Mouse (Mus musculus) forebrain, embryonic 15.5 days (tissue): Measurements from ENCODE around the gene Iqgap2. TPM values are rescaled to one million over a fixed set of nuclear protein-coding genes. Genes with fewer than 3 reads are reported as not detected.
A peak's percentile ranks its signal among the peaks of the same experiment; 100 is the strongest.

Experiments used
- ATAC-seq: fragments of 200-750 bp; cut with Nextera tagmentation; replicated peaks from 2 replicates; pipeline ENCODE4 v1.8.0; 2017; ENCODE audit warnings: mild to moderate bottlenecking, moderate TSS enrichment, moderate library complexity
- H3K27ac ChIP-seq: fragments of 300-500 bp; sonication (generic); replicated peaks from 2 replicates; pipeline ENCODE4 v1.5.1; 2015; ENCODE audit warnings: mild to moderate bottlenecking, inconsistent platforms
- H3K27me3 ChIP-seq: fragments of 300-500 bp; sonication (generic); 2 replicates; pipeline ENCODE4 v1.6.1; 2015; ENCODE audit warnings: inconsistent platforms
- H3K36me3 ChIP-seq: fragments of 300-500 bp; sonication (generic); 2 replicates; pipeline ENCODE4 v1.6.1; 2015; ENCODE audit warnings: mild to moderate bottlenecking, inconsistent platforms
- H3K4me1 ChIP-seq: fragments of 300-500 bp; sonication (generic); 2 replicates; pipeline ENCODE4 v1.6.1; 2015; ENCODE audit warnings: inconsistent platforms
- H3K4me2 ChIP-seq: fragments of 300-500 bp; sonication (generic); replicated peaks from 2 replicates; pipeline ENCODE4 v1.6.1; 2015; ENCODE audit warnings: mild to moderate bottlenecking, inconsistent platforms
- H3K4me3 ChIP-seq: fragments of 300-500 bp; sonication (generic); 2 replicates; pipeline ENCODE4 v1.5.1; 2015; ENCODE audit warnings: mild to moderate bottlenecking, inconsistent platforms
- H3K9ac ChIP-seq: fragments of 300-500 bp; sonication (generic); replicated peaks from 2 replicates; pipeline ENCODE4 v1.6.1; 2015; ENCODE audit warnings: mild to moderate bottlenecking, inconsistent platforms
- H3K9me3 ChIP-seq: fragments of 300-500 bp; sonication (generic); 2 replicates; pipeline ENCODE4 v1.6.1; 2016; ENCODE audit warnings: inconsistent platforms
- WGBS: fragments of 180-500 bp; shearing (Covaris S2); methylation state at CpG from one replicate; pipeline ENCODE4 v1.1.7; 2015; ENCODE audit warnings: mixed read lengths; 5-methylcytosine and 5-hydroxymethylcytosine counted together
- polyA plus RNA-seq: library from polyadenylated mRNA; unstranded; fragments of >200 nt; fragmentation: Nextera tagmentation; extraction: Ambion mirVana; gene quantifications from 2 replicates; pipeline ENCODE4 v1.2.1, GENCODE M21; 2015

Gene Iqgap2
- polyA plus RNA-seq, 1 experiment from 2014 or later, result 5.2 TPM

DNA sequence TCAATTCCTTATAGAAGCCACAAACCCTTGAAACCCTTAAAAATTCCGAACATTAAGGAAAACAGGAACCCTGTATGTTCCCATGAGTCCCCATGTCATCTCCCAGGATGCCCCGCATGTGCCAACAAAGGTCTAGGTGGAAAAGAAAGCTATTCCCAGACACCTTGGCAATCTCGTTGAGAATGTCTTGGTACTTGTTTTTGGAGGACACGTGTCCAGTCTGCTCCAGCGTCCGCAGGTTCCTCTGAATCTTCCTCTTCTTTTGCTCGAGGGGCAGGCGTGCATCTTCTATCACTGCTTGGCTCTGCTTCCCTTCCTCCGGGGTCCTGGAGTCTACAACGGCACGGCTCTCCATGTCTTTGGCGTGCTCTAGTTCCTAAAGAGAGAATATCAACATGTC is 256.4 kb downstream of the Iqgap2 start:
- ATAC-seq, result no peak
- Histone ChIP-seq H3K4me1 (peaks cover 13% of the 10 kb centered on the region), H3K27me3 (no peaks in the 10 kb centered on the region), H3K9me3 (no peaks in the 10 kb centered on the region), H3K27ac (no peak overlapping the region), H3K9ac (no peak overlapping the region), H3K4me2 (no peak overlapping the region), H3K36me3 (0 out of 2 replicates have a peak, but pooled peaks cover 3% of the 10 kb centered on the region), H3K4me3 (no peak overlapping the region)
- WGBS, result 90% methylated on average over 12 of the region's 12 CpGs

DNA sequence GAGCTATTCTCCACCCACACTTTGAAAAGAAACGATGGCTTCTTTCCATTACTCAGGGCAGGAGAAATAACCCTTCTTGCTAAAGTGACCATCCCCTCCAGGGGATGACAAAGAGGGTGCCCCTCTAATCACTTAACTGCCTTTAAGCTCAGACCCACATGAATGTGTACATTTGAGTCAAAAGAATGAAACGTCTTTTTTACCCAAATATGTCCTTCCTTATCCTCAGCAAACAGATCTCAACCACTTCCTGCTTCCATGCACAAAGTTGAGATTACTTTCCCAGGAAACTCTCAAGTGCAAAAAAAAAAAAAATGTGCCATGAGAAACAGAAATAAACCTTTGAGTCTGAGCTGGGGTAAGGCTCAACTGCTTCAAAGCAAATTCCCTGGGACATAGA is 257.3 kb downstream of the Iqgap2 start:
- no peak overlapping the region for H3K4me2 ChIP-seq
- no peak for ATAC-seq
- no peak overlapping the region for H3K4me3 ChIP-seq
- no peak overlapping the region for H3K27ac ChIP-seq
- no peaks in the 10 kb centered on the region for H3K27me3 ChIP-seq
- 55% methylated on average over 2 of the region's 2 CpGs for WGBS
- H3K9ac ChIP-seq, result no peak overlapping the region
- H3K4me1 ChIP-seq, result peaks cover 8% of the 10 kb centered on the region
- no peaks in the 10 kb centered on the region for H3K9me3 ChIP-seq
- H3K36me3 ChIP-seq, result 0 out of 2 replicates have a peak, but pooled peaks cover 3% of the 10 kb centered on the region

DNA sequence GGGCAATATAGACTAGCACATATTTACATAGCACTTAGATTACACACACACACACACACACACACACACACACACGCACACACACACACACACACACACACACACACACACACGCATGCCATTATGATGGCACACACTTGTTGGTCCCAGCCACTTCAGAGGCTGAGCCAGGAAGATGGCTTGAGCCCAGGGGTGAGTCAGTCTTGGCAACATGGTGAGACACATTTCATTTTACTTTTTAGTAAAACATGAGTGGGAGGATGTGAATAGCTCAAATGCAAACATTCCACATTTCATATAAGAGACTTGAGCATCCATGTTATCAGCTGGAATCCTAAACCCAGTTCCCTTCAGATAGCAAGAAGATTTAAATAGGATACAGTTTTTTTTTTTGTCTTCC is 258.3 kb downstream of the Iqgap2 start:
- Histone ChIP-seq H3K4me2 (no peak overlapping the region), H3K36me3 (0 out of 2 replicates have a peak, but pooled peaks cover 3% of the 10 kb centered on the region), H3K9ac (no peak overlapping the region), H3K4me3 (no peak overlapping the region), H3K9me3 (no peaks in the 10 kb centered on the region), H3K27ac (no peak overlapping the region), H3K4me1 (no peaks in the 10 kb centered on the region), H3K27me3 (no peaks in the 10 kb centered on the region)
- WGBS, result 71% methylated on average over 2 of the region's 2 CpGs
- no peak for ATAC-seq

DNA sequence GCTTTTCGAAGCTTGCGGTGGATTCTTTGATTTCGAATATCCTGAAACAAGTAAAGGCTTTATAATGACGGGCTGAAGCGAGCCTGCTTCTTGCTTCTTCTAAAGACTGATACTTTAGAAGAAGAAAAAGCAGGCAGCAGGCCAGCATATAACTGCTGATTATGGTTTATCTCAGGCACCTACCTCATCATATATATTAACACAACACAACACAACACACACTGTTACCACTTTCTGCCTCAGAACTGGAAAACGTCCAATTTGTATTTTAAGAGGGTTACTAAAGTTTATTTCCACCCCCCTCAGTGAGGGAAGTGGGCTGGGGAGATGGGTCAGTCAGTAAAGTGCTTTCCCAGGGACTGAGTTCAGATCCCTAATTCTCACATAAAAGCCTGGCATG is 259.6 kb downstream of the Iqgap2 start:
- 0 out of 2 replicates have a peak, but pooled peaks cover 5% of the 10 kb centered on the region for H3K36me3 ChIP-seq
- 94% methylated on average over 6 of the region's 6 CpGs for WGBS
- no peaks in the 10 kb centered on the region for H3K27me3 ChIP-seq
- H3K9me3 ChIP-seq, result no peaks in the 10 kb centered on the region
- ATAC-seq, result no peak
- H3K27ac ChIP-seq, result no peak overlapping the region
- no peak overlapping the region for H3K4me2 ChIP-seq
- no peak overlapping the region for H3K4me3 ChIP-seq
- no peak overlapping the region for H3K9ac ChIP-seq
- H3K4me1 ChIP-seq, result no peaks in the 10 kb centered on the region

DNA sequence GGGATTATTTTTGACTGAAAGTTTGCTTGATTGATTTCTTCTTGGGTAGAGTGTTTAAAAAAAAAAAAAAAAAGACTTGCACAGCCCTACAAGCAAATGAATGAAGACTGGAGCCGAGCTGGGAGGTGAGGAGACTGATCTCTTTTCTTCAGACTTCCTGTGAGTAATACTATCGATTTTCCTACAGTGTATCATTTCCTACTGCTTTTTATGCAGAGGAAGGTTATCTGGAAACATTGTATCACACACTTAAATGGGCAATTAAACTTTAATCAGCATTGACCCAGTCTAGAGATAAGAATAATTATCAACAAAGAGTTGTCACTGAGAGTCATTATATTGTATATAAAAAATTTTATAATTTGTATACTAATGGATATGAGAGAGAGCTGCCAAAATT is 261.0 kb downstream of the Iqgap2 start:
- WGBS, result 80% methylated on average over 2 of the region's 2 CpGs
- Histone ChIP-seq H3K9me3 (no peaks in the 10 kb centered on the region), H3K9ac (no peak overlapping the region), H3K27ac (no peak overlapping the region), H3K36me3 (0 out of 2 replicates have a peak, but pooled peaks cover 5% of the 10 kb centered on the region), H3K4me2 (no peak overlapping the region), H3K4me1 (no peaks in the 10 kb centered on the region), H3K27me3 (no peaks in the 10 kb centered on the region), H3K4me3 (no peak overlapping the region)
- ATAC-seq, result no peak

DNA sequence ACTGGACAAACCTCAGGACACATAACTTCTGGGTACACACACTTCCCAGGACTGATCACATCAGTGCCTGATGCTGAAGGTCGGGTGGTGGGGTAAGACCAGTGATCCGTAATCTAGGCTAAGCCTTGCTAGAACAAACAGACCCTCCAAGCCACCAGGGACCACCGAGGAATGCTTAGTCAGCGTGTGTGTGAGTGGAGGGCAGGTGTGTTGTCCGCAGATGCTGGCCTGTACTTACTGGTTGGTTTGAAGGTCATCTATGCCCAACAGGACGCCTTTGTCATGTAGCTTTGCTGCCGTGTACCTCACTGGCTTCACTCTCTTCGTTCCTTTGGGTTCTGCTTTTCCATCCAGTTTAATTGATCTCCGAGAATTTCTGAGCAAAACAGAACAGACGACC is 262.0 kb downstream of the Iqgap2 start:
- H3K9me3 ChIP-seq, result no peaks in the 10 kb centered on the region
- H3K9ac ChIP-seq, result no peak overlapping the region
- H3K4me3 ChIP-seq, result no peak overlapping the region
- no peak overlapping the region for H3K4me2 ChIP-seq
- H3K36me3 ChIP-seq, result 0 out of 2 replicates have a peak, but pooled peaks cover 5% of the 10 kb centered on the region
- H3K27ac ChIP-seq, result no peak overlapping the region
- ATAC-seq, result no peak
- 94% methylated on average over 10 of the region's 10 CpGs for WGBS
- no peaks in the 10 kb centered on the region for H3K27me3 ChIP-seq
- no peaks in the 10 kb centered on the region for H3K4me1 ChIP-seq

DNA sequence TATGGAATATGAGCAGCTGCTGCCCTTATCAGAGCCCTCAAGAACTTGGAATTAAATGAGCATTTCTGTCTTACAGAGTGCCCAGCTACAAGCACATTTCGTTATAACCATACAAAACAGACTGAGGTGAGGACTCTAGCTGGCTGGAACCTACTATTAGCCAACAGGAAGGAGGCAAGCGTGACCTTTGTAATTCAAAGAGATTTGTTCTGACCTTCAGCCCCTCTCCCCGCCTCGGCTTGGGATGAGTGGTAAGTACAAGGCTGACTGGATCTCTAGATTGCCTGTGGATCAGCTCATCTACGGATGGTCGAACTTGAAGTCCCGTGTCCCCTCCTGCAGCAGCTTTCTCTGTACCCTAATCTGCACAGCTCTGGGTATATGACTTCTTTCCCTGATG is 265.0 kb downstream of the Iqgap2 start:
- Histone ChIP-seq H3K4me1 (no peaks in the 10 kb centered on the region), H3K4me3 (no peak overlapping the region), H3K9me3 (no peaks in the 10 kb centered on the region), H3K9ac (no peak overlapping the region), H3K4me2 (no peak overlapping the region), H3K27ac (no peak overlapping the region), H3K36me3 (0 out of 2 replicates have a peak, but pooled peaks cover 2% of the 10 kb centered on the region), H3K27me3 (no peaks in the 10 kb centered on the region)
- WGBS, result 77% methylated on average over 7 of the region's 7 CpGs
- no peak for ATAC-seq

DNA sequence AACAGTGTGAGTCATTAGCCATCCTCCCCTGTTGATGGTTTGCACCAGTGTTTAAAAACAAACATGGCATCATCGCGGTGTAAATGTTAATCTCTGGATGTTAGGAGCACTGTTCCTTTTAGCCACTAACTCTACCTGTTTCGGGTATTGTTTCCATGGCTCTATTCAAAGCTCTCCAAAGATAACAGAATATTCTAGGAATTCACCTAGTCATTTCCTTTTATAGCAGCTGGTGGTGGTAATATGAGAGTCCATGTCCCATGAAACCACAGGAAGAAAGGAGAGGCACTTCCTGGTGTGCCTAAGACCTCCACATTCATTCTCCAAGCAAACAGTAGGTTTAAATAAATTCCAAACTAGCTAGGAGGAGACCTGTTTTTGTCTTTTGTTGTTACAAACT is 268.7 kb downstream of the Iqgap2 start:
- no peaks in the 10 kb centered on the region for H3K27me3 ChIP-seq
- H3K36me3 ChIP-seq, result 0 out of 2 replicates have a peak, but pooled peaks cover under 1% of the 10 kb centered on the region
- H3K9me3 ChIP-seq, result no peaks in the 10 kb centered on the region
- no peak for ATAC-seq
- H3K4me1 ChIP-seq, result peaks cover 2% of the 10 kb centered on the region; the same call in 1 of the 2 replicates
- H3K4me3 ChIP-seq, result no peak overlapping the region
- no peak overlapping the region for H3K27ac ChIP-seq
- WGBS, result 70% methylated on average over 3 of the region's 3 CpGs
- H3K9ac ChIP-seq, result no peak overlapping the region
- no peak overlapping the region for H3K4me2 ChIP-seq

DNA sequence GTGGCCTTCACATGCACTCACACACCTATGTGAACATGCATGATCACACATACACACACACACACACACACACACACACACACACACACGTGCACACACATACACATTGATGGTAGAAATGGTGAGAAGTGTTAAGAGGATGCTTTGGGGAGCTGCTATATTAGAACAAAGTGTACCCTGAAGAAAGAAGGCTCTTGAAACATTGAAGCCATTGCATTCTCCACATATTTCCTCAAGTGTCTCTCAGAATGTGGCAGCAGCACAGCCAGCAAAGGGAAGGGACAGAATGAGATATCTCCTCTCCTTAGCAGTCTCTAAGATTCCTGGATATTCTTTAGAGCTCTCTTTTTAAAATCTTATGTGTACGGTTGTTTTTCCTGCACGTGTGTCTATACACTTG is 270.2 kb downstream of the Iqgap2 start:
- Histone ChIP-seq H3K4me3 (no peak overlapping the region), H3K9me3 (no peaks in the 10 kb centered on the region), H3K9ac (no peak overlapping the region), H3K27ac (no peak overlapping the region), H3K36me3 (no peaks in the 10 kb centered on the region), H3K4me1 (peaks cover 9% of the 10 kb centered on the region), H3K27me3 (no peaks in the 10 kb centered on the region), H3K4me2 (no peak overlapping the region)
- no peak for ATAC-seq
- WGBS, result 81% methylated on average over 3 of the region's 3 CpGs

DNA sequence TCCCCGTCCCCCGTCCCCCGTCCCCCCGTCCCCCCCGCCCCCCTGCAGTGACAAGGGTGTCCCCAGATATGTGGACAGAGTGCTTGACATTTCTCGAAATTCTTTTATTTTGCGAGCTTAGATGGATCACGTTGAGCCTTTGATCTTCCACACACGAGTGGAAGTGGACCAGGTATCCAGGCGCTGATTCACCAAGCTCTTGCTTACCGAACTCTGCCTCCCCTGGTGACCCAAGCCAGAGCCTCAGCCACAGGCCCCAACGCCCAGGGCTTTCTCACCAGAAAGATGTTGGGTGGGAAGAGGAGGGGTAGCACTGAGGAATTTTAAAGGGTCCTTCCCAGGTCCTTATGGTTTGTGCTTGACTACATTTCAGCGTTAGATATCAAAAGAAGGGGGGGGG is 272.9 kb downstream of the Iqgap2 start:
- Histone ChIP-seq H3K9ac (peak overlapping the region; percentile 83), H3K4me3 (peak overlapping the region; percentile 81), H3K9me3 (no peaks in the 10 kb centered on the region), H3K36me3 (no peaks in the 10 kb centered on the region), H3K27me3 (no peaks in the 10 kb centered on the region), H3K4me2 (peak overlapping the region; percentile 61), H3K4me1 (peaks cover 30% of the 10 kb centered on the region), H3K27ac (no peak overlapping the region)
- 4% methylated on average over 13 of the region's 13 CpGs for WGBS
- ATAC-seq, result no peak; the same call in 1 of the 2 replicates

DNA sequence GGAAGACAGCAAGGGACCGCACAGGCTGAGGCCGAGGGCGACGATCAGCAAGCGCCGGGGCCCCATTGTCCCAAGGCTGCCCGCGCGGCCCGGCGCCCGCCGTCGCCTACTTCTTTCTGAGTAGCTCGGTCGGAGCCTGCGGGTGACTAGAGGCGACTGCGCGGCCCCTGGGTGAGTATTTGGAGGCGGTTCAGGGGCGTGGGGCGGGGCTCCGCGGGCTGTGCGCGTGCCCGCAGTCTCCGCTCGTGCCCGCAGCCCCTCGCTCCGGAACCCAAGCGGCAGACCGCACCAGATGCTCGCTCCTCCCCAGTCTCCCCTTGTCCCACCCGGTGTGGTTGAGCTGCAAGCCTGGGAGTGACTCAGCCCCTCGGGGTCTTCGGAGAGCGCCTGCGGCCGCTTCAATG is 273.4 kb downstream of the Iqgap2 start, which contains the start of gene F2r:
Gene F2r (minus strand): TSS at position 179 of the 404 bp plus-strand sequence.
- Histone ChIP-seq H3K27me3 (no peaks in the 10 kb centered on the region), H3K4me2 (peak within 1 kb of the TSS; percentile 61), H3K9me3 (no peaks in the 10 kb centered on the region), H3K4me3 (peak within 1 kb of the TSS; percentile 81), H3K9ac (peak within 1 kb of the TSS; percentile 83), H3K36me3 (no peaks in the 10 kb centered on the region), H3K4me1 (peaks cover 30% of the 10 kb centered on the region), H3K27ac (peak within 1 kb of the TSS; percentile 73)
- 0% methylated on average over 42 of the region's 42 CpGs for WGBS
- ATAC-seq, result peak; percentile 93

DNA sequence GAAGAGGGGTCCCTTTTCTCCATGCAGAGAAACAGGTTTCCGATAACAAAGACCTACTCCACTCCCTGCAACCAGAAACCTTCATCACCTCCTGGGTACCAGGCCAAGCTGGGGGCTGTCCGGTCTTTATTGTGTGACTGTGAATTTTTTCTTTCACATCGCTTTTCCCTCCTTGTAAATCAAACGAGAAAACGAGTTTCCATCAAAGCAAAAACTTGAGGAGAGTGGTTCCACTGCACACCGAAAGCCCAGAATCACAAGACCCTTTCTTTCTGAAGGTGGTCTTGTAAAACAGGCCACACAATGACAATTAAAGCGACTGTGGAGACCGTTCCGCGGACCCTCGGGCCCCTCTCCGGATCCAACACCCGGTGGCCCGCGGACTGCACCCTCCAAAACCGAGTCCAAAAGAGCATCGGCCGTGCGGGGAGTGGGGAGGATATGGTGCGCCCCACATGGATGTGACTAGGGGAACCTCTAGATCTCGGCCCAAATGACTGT is 274.0 kb downstream of the Iqgap2 start:
- Histone ChIP-seq H3K36me3 (no peaks in the 10 kb centered on the region), H3K9ac (peak overlapping the region; percentile 83), H3K4me1 (peaks cover 30% of the 10 kb centered on the region), H3K27me3 (no peaks in the 10 kb centered on the region), H3K27ac (peak overlapping the region; percentile 73), H3K4me3 (peak overlapping the region; percentile 81), H3K4me2 (peak overlapping the region; percentile 61), H3K9me3 (no peaks in the 10 kb centered on the region)
- under 1% methylated on average over 21 of the region's 21 CpGs for WGBS
- peak; percentile 63; the same call in 1 of the 2 replicates for ATAC-seq
